Mouse (Mus musculus): ENCODE results near the gene Cdh16. TPM values are rescaled to one million over a fixed set of nuclear protein-coding genes. Genes with fewer than 3 reads are reported as not detected.
A peak's percentile ranks its signal among the peaks of the same experiment; 100 is the strongest.

Gene Cdh16
- polyA plus RNA-seq, 1 experiment from 2014 or later: 238 TPM

- H3K9ac ChIP-seq: no peak overlapping the region
These were observed 58.8 kb downstream of the Cdh16 start for GRCm38 (mm10) chr8:104565457-104565798.

GRCm38 (mm10) chr8:104564633-104565456 is 59.4 kb downstream of the Cdh16 start:
- peak; percentile 91 for ATAC-seq (replicated peaks; ENCODE audit: low FRiP score)
- 23% methylated on average over 22 of the region's 22 CpGs for WGBS

More at GRCm38 (mm10) chr8:104565457-104565798, 58.8 kb downstream of the Cdh16 start:
- Histone ChIP-seq H3K4me2 (no peak overlapping the region), H3K27me3 (no peaks in the 10 kb centered on the region), H3K4me1 (peaks cover 4% of the 10 kb centered on the region; the same call in 1 of the 2 replicates), H3K27ac (no peak overlapping the region), H3K4me3 (replicated peaks) (no peak overlapping the region), H3K9me3 (replicated peaks) (no peaks in the 10 kb centered on the region), H3K36me3 (no peaks in the 10 kb centered on the region)
- ATAC-seq (replicated peaks; ENCODE audit: low FRiP score): no peak
- WGBS: 94% methylated on average over 5 of the region's 5 CpGs

GRCm38 (mm10) chr8:104560731-104561130 is 63.5 kb downstream of the Cdh16 start:
- peaks cover 2% of the 10 kb centered on the region; the same call in 1 of the 2 replicates for H3K4me1 ChIP-seq
- H3K27ac ChIP-seq: no peak overlapping the region
- H3K9me3 ChIP-seq (replicated peaks): no peaks in the 10 kb centered on the region
- H3K9ac ChIP-seq: no peak overlapping the region
- ATAC-seq (replicated peaks; ENCODE audit: low FRiP score): no peak
- H3K27me3 ChIP-seq: no peaks in the 10 kb centered on the region
- no peak overlapping the region for H3K4me2 ChIP-seq
- no peaks in the 10 kb centered on the region for H3K36me3 ChIP-seq
- no peak overlapping the region for H3K4me3 ChIP-seq (replicated peaks)

More at GRCm38 (mm10) chr8:104564633-104565456, 59.4 kb downstream of the Cdh16 start:
- Histone ChIP-seq H3K4me1 (peaks cover 2% of the 10 kb centered on the region; the same call in 1 of the 2 replicates), H3K9me3 (replicated peaks) (no peaks in the 10 kb centered on the region), H3K9ac (no peak overlapping the region), H3K4me3 (replicated peaks) (no peak overlapping the region), H3K27me3 (no peaks in the 10 kb centered on the region), H3K36me3 (no peaks in the 10 kb centered on the region), H3K4me2 (peak overlapping the region; percentile 41), H3K27ac (no peak overlapping the region)

GRCm38 (mm10) chr8:104557226-104557625 is 67.0 kb downstream of the Cdh16 start:
- H3K9ac ChIP-seq: no peak overlapping the region
- H3K4me2 ChIP-seq: no peak overlapping the region
- H3K27me3 ChIP-seq: no peaks in the 10 kb centered on the region
- WGBS: 69% methylated on average over 7 of the region's 7 CpGs
- no peak for ATAC-seq (replicated peaks; ENCODE audit: low FRiP score)
- no peaks in the 10 kb centered on the region for H3K4me1 ChIP-seq
- no peak overlapping the region for H3K27ac ChIP-seq
- no peaks in the 10 kb centered on the region for H3K9me3 ChIP-seq (replicated peaks)
- H3K4me3 ChIP-seq (replicated peaks): no peak overlapping the region
- H3K36me3 ChIP-seq: no peaks in the 10 kb centered on the region

- H3K27ac ChIP-seq: no peak overlapping the region
- 82% methylated on average over 4 of the region's 4 CpGs for WGBS
- ATAC-seq (replicated peaks; ENCODE audit: low FRiP score): no peak
- no peak overlapping the region for H3K9ac ChIP-seq
- no peaks in the 10 kb centered on the region for H3K9me3 ChIP-seq (replicated peaks)
- H3K4me2 ChIP-seq: no peak overlapping the region
- no peaks in the 10 kb centered on the region for H3K27me3 ChIP-seq
- no peaks in the 10 kb centered on the region for H3K4me1 ChIP-seq
- no peaks in the 10 kb centered on the region for H3K36me3 ChIP-seq
- H3K4me3 ChIP-seq (replicated peaks): no peak overlapping the region
These were observed 69.0 kb downstream of the Cdh16 start for GRCm38 (mm10) chr8:104555191-104555590.

Other genes starting within 250 kb of the Cdh16 start
- 3.9 and 4.1 TPM in 2 replicates for gene Cmtm4, start 228.6 kb downstream of the Cdh16 start, polyA plus RNA-seq (2015; fragmentation: Nextera tagmentation; extraction: Ambion mirVana)
- gene Dync1li2, start 181.3 kb downstream of the Cdh16 start, polyA plus RNA-seq (2015; fragmentation: Nextera tagmentation; extraction: Ambion mirVana): 59.5 and 62.6 TPM in 2 replicates
- gene Terb1, start 114.5 kb downstream of the Cdh16 start, polyA plus RNA-seq (2015; fragmentation: Nextera tagmentation; extraction: Ambion mirVana): 0.32 and 0.48 TPM in 2 replicates
- 105 and 115 TPM in 2 replicates for gene Nae1, start 89.8 kb downstream of the Cdh16 start, polyA plus RNA-seq (2015; fragmentation: Nextera tagmentation; extraction: Ambion mirVana)
- 2.3 and 2.4 TPM in 2 replicates for gene Car7, start 89.7 kb downstream of the Cdh16 start, polyA plus RNA-seq (2015; fragmentation: Nextera tagmentation; extraction: Ambion mirVana)
- gene Pdp2, start 32.9 kb downstream of the Cdh16 start, polyA plus RNA-seq (2015; fragmentation: Nextera tagmentation; extraction: Ambion mirVana): 17.8 and 18.7 TPM in 2 replicates
- 11.8 and 15.7 TPM in 2 replicates for gene Rrad, start 6.9 kb upstream of the Cdh16 start, polyA plus RNA-seq (2015; fragmentation: Nextera tagmentation; extraction: Ambion mirVana)
- 104 and 110 TPM in 2 replicates for gene Ciao2b, start 17.6 kb upstream of the Cdh16 start, polyA plus RNA-seq (2015; fragmentation: Nextera tagmentation; extraction: Ambion mirVana)
- 0.31 and 0.48 TPM in 2 replicates for gene Ces2a, start 109.6 kb upstream of the Cdh16 start, polyA plus RNA-seq (2015; fragmentation: Nextera tagmentation; extraction: Ambion mirVana)
- gene Ces2b, start 207.2 kb upstream of the Cdh16 start, polyA plus RNA-seq (2015; fragmentation: Nextera tagmentation; extraction: Ambion mirVana): 0.63 and 0.69 TPM in 2 replicates
- 0.08 and 0.19 TPM in 2 replicates for gene Ces2c, start 222.7 kb upstream of the Cdh16 start, polyA plus RNA-seq (2015; fragmentation: Nextera tagmentation; extraction: Ambion mirVana)

All from kidney, embryonic 15.5 days (tissue).